Mouse (Mus musculus): ENCODE measurements at regions not wholly inside any gene's neighbourhood (a gene's known extent, or its start where the extent isn't known, plus 50 kb on each side); places are given as distances from the start of the nearest gene placed in this dataset.

DNA sequence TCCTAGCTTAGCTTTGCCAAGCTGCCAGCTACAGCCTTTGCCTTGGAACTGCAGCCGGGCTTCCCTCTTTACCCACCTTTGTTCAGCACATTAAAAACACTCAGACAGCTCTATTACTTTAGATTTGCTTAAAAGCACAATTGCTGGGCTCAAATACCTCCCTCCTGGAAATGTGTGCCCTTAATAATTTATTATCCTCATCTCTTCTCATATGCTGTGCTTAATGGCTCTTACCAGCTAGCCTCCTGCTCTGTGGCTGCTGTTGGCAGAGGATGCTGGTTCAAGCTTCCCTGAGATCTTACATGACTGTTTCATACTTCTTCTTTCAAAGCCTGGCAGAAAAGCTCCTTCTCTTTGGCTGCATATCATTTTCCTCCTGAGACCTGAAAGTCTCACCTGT lies 378.1 kb upstream of the Cdh19 start:
- DNase-seq: no peak

DNA sequence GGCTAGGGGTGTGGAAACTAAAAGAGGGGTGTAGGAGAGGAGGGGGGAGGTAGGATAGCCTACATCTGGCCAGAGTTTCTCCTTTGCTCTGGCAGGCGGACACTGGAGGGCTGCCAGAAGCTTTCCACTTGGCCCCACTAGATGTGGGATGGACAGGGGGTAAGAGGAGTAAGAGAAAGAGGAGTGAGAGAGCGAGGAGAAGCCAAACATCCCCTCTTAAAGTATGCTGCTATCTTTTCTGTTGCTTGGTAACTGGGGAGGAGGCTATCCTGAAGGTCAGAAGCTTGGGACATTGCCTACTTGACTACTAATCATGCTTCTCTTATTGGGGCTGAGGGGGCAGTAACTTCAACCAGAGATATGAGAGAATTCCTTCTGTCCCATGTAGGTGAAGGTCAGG lies 360.5 kb upstream of the Cdh19 start:
- DNase-seq: no peak

DNA sequence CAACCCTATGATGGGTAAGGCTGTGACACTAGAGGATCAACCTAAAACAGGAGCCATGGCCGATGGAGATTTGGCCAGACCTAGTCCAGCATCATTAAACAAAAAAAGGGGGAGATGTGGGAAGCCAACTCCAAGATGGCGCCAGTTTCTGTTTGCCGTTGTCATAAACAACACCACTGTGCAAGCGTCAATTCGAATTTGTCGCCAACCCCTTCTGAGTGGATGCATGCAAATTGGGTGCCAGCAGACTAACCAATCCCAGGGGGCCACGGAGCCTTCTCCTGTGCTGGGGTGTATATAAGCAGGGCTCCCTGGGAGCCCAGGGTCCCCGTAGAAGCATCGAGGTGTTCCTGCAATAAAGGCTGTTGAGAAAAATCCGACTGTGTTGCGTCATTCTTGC lies 324.9 kb upstream of the Cdh19 start:
- DNase-seq: no peak

DNA sequence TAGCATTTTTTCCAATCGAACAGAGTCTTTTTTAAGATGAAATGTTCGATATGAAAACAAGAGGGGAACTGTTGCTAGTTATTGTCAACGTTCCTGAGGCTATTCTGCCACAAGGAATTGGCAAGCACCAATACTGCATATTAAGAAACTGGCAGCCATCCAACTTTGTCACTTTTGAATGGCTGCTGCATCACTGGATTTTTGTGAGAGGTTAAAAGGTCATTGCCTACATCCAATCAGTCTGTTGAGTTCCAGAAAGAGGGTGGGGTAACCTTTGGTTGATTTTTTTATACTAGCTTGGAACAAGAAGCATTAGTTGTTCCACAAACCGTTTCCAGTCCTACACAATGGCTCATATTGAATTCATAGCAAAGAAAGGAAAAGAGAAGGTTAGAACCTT lies 309.0 kb upstream of the Cdh19 start:
- no peak for DNase-seq

DNA sequence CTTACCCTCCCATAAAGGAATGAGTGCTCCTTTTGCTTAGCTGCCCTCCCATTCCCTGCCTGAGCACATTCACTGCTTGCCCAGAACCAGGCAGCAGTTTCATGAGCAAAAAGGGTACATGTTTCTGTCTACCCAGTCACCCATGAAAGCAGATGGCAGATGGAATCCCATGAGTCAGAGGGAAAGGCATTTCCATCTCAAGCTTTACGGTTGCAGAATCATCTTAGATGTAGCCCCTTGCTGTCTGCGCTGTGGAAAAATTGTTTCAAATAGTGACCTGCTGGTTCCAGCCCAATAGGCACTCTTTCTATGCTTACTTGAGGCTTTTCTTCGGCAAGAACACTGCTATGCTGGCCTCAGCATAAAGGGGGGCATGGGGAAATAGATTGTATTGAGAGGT lies 308.5 kb upstream of the Cdh19 start:
- DNase-seq: no peak

DNA sequence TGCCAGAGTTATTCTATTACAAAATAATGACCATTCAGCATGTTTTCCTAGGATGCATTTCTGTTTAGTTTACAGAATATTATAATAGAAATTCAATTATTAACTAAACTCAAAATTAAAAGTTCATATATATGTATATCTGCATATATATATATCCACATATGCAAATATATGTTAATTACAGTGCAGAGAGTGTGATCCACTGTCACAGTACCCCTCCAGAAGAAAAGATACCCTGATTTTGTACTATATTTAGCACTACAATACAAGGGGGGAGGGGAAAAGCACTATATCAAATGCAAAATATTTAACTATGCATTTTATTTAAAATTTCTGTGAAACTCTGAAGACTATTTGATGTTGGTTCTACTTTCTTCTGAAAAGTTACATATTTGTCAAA lies 265.4 kb upstream of the Cdh19 start:
- DNase-seq: no peak

DNA sequence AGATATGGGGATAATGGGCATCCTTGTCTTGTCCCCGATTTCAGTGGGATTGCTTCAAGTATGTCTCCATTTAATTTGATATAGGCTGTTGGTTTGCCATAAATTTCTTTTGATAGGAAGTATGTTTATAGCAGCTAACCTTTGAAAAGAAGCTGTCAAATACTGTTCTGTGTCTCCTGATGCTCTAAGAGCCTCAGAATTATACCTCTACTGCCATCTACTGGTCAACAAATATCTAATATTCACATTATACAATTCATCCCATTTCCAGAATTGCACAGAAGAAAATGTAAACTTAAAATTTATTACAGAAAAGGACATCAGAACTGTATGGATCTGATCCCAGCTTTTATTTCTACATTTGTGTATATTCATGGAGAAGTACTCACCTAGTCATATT lies 265.0 kb upstream of the Cdh19 start:
- DNase-seq: peak; percentile 22

Data from cerebellum, adult 9-10 months (tissue).